Mouse (Mus musculus) brain, embryonic 14.5 days (tissue): ENCODE results near the gene P4htm. TPM values are rescaled to one million over a fixed set of nuclear protein-coding genes. Genes with fewer than 3 reads are reported as not detected.
A peak's percentile ranks its signal among the peaks of the same experiment; 100 is the strongest.
"Not testable (repeated sequence)": the region's sequence is repeated elsewhere in the genome, so short reads cannot be mapped to it uniquely, and the experiment has no call there.

ENCODE experiments used
- DNase-seq: peaks from one replicate; pipeline ENCODE4 v3.0.0-alpha.2; 2011; ENCODE audit warnings: low read depth
- CTCF ChIP-seq: fragments of 200-500 bp; IDR thresholded peaks from 2 replicates; pipeline ENCODE4 v1.5.1; 2012; ENCODE audit warnings: inconsistent platforms, mild to moderate bottlenecking, moderate library complexity, borderline replicate concordance; ENCODE audit not compliant: insufficient read depth, insufficient read length; ENCODE audit errors: extremely low read depth
- POLR2A ChIP-seq: fragments of 200-500 bp; IDR thresholded peaks from 2 replicates; pipeline ENCODE4 v1.6.1; 2012; ENCODE audit warnings: mild to moderate bottlenecking, inconsistent platforms, borderline replicate concordance; ENCODE audit not compliant: poor library complexity, insufficient read depth, insufficient read length, severe bottlenecking; ENCODE audit errors: extremely low read depth
- polyA plus RNA-seq: library from polyadenylated mRNA; depleted of rRNA; stranded (reverse); fragments of >200 nt; gene quantifications from 2 replicates; pipeline ENCODE4 v1.2.3, GENCODE M21; 2012; rRNA removed

Gene P4htm
- polyA plus RNA-seq, result 28.4 and 31.6 TPM in 2 replicates

- TF ChIP-seq CTCF, result peak; percentile 24; the same call in 1 of the 2 replicates
- peak; percentile 79 for TF ChIP-seq POLR2A
- peak; percentile 81 for DNase-seq
Measured at GRCm38 (mm10) chr9:108596998-108597764, at the start of gene P4htm. Gene P4htm, minus strand, starts transcription at chr9:108597667.

DNA sequence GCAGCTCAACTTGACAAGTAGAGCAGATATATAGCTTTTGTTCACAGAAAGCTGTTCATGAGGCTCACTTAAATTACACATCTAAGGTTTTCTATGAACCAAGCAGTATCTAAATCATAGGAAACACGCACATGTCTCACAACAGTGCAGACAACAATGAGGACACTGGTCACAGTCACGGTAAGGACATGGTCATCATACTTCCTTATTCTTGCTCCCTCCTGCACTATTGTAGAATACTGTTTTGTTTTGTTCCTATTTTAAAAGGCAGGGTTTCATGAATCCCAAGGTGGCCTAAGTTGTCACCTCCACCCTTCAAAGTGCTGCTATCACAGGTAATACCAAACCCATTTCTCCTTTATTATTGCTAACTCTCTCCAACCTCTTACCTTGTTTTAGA lies 42.4 kb upstream of the P4htm start:
- TF ChIP-seq CTCF (no peak), POLR2A (no peak)
- no peak for DNase-seq

- DNase-seq, result no peak
- no peak for TF ChIP-seq CTCF
- TF ChIP-seq POLR2A, result no peak
Measured at GRCm38 (mm10) chr9:108635415-108635814, 37.9 kb upstream of the P4htm start.

DNA sequence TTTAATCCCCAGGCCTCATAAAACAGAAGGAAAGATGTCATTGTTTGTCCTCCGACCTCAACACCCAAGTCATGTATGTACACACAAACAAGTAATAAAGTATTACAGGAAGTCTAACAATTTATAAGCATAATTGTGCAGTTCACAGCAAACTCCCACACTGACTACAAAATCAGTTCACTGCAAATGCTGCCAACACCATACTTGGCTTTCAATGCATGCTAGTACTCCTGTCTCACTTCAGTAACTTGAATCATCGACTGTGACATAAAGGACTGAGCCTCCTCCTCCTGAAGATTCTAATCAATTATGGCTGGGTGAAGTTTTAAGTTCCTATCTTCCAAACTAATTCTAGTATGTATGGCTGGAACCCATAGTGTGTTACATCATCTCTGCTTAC lies 36.4 kb upstream of the P4htm start:
- no peak for TF ChIP-seq POLR2A
- TF ChIP-seq CTCF, result no peak
- no peak for DNase-seq

GRCm38 (mm10) chr9:108632375-108632774 lies 34.9 kb upstream of the P4htm start:
- TF ChIP-seq CTCF (no peak), POLR2A (no peak)
- DNase-seq, result no peak

DNA sequence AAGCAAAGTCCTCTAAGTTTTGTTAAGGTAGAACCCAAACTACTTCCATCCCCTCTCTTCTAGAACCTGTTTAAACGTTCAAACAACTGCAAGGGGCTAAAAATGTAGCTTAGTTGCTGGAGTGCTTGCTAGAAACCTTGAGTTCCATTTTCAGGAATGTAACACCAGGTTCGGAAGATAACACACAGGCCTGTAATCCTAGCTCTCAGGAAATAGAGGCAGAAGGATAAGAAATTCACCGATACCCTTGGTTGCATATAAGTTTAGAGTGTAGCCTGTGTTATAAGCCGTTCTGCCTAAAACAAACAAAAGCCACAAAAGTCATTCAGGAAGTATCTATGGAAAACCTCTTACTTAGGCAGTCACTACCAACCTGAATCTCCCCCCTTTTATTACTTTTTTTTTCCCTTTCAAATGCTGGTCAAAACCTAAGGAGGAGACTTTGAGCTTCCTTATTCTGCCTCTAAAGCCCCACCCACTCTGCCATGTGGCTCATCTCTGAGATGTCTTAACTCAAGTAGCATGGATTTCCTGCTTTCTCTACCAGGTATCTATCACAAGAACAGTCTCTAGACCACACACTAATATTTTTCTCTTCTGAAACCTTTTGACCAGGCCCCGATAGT lies 34.3 kb upstream of the P4htm start:
- DNase-seq, result no peak
- TF ChIP-seq CTCF, result no peak

DNA sequence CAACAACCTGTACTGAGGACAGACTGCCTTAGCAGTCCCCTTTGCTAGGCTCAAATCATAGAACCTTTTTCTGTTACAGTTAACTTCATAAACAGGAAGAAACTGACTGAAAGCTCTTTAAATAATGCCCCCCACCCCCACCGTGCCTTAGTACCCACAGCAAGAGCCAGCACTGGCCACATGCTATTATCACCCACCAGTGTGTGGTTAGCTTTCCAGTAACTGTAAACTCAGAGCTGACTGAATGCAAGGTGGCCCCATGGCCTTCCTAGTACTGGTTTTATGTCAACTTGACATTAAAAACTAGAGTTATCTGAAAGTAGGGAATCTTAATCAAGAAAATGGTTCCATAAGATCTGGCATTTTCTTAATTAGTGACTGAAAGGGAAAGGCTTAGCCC lies 33.2 kb upstream of the P4htm start:
- no peak for TF ChIP-seq POLR2A
- no peak for TF ChIP-seq CTCF
- DNase-seq, result no peak

GRCm38 (mm10) chr9:108628141-108628540 lies 30.7 kb upstream of the P4htm start:
- no peak for DNase-seq
- TF ChIP-seq POLR2A (no peak), CTCF (no peak)

GRCm38 (mm10) chr9:108626498-108626897 lies 29.0 kb upstream of the P4htm start:
- DNase-seq, result peak; percentile 9
- no peak for TF ChIP-seq POLR2A
- no peak for TF ChIP-seq CTCF

DNA sequence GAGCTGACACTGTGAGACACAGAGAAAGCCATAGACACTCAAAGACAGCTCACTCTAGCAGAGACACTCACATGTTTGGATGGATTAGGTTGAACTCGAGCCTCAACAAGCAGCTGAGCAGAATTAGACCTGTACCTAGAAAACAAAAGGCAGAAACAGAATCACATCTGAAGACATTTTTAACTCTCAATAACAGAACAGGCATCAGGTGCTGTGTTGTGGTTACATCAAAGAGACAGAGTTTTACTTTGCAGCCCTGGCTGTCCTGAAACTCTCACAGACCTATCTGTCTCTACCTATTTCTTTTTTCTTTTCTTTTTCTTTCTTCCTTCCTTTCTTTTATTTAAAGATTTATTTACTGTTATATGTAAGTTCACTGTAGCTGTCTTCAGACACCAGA lies 19.8 kb upstream of the P4htm start:
- DNase-seq, result no peak
- no peak for TF ChIP-seq CTCF
- no peak for TF ChIP-seq POLR2A

- TF ChIP-seq POLR2A, result no peak
- DNase-seq, result no peak
Measured at GRCm38 (mm10) chr9:108611488-108611887, 14.0 kb upstream of the P4htm start.

DNA sequence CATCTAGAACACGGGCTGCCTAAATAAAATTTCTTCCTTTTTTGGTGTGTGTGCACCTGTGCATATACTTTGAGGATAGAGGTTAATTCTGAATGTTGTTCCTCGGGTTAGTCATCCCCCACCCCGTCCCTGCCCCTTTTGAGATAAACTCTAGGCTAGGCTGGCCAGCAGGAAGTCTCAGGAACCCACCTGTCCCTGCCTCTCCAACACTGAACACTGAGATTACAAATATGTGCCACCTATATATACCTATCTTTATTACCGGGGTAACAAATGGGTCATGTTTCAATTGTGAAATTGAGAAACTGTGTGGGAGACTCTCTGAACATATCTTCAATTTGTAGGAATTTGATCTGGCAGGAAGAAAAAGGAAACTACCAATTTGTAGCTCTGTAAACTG lies 11.4 kb upstream of the P4htm start:
- no peak for DNase-seq
- TF ChIP-seq CTCF (no peak), POLR2A (no peak)

DNA sequence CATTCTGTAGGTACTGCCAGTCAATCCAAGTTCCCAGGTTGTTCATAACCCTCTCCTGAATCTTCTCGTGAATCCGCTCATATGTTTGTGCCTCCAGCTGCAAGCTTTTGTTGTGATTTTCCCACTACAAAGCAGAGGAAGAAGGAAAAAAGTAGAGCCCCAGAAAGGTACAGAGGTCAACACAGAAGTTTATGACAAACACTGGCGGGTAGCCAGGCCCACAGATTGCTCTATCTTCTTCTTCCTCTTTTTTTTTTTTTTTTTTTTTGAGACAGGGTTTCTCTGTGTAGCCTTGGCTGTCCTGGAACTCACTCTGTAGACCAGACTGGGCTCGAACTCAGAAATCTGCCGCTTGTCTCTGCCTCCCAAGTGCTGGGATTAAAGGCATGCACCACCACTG lies 10.5 kb upstream of the P4htm start:
- not testable (repeated sequence) for DNase-seq

- TF ChIP-seq CTCF (no peak), POLR2A (no peak)
- no peak for DNase-seq
Measured at GRCm38 (mm10) chr9:108601986-108602385, 4.5 kb upstream of the P4htm start.
